Mouse (Mus musculus): ENCODE measurements at regions not wholly inside any gene's neighbourhood (a gene's known extent, or its start where the extent isn't known, plus 50 kb on each side); places are given as distances from the start of the nearest gene placed in this dataset.
A peak's percentile ranks its signal among the peaks of the same experiment; 100 is the strongest.

- peak; percentile 49 to 52 for DNase-seq
Observed at GRCm38 (mm10) chr3:14381421-14381992, 99.0 kb upstream of the Slc7a12 start.

- no peak for DNase-seq
Observed at GRCm38 (mm10) chr3:14390656-14391055, 89.8 kb upstream of the Slc7a12 start.

- DNase-seq = no peak
Observed at GRCm38 (mm10) chr3:14398676-14399075, 81.8 kb upstream of the Slc7a12 start.

- DNase-seq = no peak
Observed at GRCm38 (mm10) chr3:14408435-14409125, 71.9 kb upstream of the Slc7a12 start.

Measured in lung, postnatal 4 days (tissue).